Mouse (Mus musculus) mesoderm, embryonic 11.5 days (tissue): ENCODE data around the gene Gm20388.

Experiments
- DNase-seq: peaks from one replicate; pipeline ENCODE4 v3.0.0-alpha.2; 2012; ENCODE audit warnings: low read depth, low spot score

The Gm20388 gene

GRCm38 (mm10) chr8:120581811-120582210, 671.2 kb downstream of the Gm20388 start:
- DNase-seq = no peak

DNA sequence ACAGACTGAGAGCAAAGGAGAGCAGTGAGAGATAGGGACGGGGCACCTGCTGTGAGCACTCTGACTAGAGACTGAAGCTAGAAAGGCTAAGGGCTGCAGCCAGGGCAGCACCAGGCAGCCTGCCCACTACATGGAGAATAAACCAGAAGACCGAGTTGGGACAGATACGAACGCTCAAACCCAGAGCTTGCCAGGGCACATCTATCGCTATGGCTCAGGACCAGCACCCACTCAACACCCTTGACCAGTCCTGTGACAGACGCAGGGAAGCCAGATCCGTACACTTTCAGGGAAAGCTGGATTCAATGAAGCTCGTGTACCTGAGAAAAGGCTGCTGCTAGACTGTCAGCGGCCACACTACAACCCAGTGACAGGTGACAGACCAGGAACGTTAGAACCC, 674.9 kb downstream of the Gm20388 start:
- no peak for DNase-seq

DNA sequence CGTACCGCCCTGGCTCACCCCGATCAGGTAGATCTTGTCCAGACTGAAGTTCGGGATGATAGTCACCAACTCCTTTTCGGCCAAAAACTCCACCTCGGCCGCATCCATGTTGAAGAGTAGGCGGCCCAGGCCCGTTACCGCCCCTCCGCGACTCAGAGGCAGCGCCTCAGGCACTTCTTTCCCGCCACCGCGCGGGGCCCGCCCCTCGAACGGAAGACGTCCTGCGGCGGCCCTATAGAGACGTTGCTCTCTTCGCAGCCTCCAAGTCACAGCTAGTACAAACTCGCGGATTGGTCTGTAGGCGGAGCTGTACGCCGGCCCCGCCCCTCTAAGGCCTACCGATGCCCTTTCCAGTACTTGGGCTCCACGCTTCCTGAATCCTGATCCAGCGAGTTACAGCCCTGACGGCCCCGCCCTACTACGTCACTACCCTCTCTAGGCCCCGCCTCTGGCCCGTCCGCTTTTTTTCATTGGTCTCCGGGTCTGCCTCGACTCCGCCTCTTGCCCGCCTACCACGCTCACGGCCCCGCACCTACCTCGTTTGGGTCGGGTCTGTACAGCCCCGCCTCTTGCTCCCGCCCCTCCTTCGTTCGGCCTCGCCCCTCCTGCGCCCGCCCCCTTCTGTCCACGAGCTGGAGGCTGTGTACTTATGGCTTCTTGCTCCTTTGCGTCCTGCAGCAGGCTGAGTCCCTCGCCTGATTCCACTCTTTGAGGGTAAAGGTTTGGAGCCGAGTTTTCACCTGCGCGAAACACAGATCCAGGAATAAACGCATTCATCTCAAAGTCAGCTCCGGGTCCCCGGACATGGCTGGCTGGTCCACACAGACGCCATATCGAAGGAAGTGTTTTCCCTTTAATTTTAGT, 678.5 kb downstream of the Gm20388 start, which contains the start of gene Gins2:
Gene Gins2 (minus strand): TSS at position 397 of the 864 bp plus-strand sequence.
- peak; percentile 99 for DNase-seq

- DNase-seq = no peak
These were observed 679.3 kb downstream of the Gm20388 start for GRCm38 (mm10) chr8:120589921-120590320.

DNA sequence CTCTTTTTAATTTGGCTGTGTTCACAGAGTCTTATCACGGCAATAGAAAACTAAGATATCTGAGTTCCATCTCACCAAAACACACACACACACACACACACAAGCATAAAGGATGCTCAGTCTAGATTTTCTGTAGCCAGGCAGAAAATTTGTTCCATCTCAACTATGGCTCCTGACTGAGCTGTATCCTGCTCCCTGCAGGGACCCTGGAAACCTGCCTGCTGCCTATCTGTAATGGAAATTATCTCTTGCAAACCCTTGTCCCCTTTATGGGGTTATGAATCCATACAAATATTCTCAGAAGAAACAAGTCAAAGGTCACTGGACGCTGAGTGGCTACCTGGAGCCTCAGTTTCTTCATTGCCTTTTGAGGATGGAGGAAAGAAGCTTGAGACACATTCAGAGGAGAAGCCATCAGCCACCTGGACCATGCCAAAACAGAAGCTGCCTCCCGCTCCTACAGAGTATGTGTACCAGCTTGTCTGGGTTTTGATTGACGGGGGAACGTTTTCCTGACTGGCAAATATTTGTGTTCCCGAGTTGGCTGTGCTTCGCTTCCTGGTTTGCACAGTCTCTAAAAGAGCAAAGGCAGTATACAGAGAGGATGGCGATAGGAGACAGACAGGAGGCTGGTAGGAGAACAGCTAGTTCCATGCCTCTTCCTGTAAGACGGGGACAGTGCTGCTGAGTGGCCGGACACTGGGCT, 681.1 kb downstream of the Gm20388 start:
- no peak for DNase-seq

DNA sequence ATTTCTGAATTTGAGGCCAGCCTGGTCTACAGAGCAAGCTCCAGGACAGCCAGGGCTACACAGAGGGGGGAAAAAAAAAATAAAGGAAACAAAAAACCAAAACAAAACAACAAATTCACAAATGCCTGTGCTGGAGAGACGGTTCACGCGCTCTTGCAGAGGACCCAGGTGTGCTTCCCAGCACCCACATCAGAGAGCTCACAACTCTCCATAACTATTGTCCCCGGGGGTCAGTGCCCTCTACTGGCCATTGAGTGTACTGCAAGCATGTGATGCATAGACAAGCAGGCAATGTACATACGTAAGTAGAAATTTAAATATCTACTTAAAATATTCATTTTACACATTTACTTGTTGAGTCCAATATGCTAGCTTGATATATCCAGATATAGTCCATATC, 683.9 kb downstream of the Gm20388 start:
- no peak for DNase-seq

GRCm38 (mm10) chr8:120595963-120596362, 685.3 kb downstream of the Gm20388 start:
- DNase-seq = peak; percentile 84

GRCm38 (mm10) chr8:120598579-120598978, 687.9 kb downstream of the Gm20388 start:
- peak; percentile 49 for DNase-seq

DNA sequence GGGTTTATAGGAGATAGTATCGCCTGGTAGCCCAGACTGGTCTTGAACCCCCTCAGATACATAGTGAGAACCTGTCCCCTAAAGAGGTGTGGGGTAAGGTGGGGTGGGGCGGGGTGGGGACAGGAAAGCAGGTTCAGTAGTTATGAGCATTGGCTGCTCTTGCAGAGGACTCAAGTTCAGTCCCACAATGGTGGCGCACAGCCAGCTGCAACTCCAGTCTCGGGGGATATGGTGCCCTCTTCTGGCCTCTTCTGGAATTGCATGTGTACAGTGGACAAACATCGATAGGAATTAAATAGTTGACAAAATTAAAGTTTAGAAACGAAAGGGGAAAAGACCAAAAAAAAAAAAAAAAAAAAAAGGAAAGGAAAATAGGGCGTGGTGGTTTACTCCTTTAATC, 688.9 kb downstream of the Gm20388 start:
- peak; percentile 61 for DNase-seq

DNA sequence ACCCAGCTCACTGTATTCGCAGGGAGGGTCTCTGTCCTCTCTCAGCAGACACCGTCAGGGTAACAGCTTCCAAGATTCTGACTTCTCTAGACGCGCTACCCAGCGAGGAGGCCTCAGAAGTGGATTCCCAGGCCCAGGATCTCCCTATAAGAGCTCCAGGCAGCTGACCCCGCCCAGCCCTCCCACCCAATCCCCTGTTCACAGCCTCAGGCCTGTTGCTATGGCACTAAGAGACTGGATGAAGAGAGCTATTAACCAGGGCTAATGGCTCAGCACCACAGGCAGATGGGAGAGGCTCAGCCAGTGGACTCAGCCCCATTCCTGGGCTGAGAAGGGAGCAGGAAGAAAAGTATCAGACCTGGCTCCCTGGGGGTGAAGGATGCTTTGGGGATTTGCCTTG, 692.0 kb downstream of the Gm20388 start:
- DNase-seq = peak; percentile 68

DNA sequence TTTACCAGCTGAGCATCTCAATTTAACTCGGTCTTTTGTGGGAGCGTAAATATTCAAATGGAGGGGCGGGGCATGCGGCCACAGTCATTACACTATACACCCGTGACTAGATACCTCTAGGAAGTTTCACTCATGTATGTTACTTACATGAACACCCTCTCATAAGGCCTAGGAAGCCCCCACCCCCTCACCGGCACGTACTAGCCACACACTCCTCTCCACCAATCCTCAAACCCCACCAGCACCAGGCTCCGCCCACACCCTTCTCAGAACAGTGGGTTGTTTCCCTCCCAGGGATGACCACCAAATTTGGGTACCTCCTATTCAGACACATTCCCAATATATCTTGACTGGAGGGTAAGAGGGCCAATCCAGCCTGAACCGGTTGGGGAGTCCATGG, 696.8 kb downstream of the Gm20388 start:
- no peak for DNase-seq

DNA sequence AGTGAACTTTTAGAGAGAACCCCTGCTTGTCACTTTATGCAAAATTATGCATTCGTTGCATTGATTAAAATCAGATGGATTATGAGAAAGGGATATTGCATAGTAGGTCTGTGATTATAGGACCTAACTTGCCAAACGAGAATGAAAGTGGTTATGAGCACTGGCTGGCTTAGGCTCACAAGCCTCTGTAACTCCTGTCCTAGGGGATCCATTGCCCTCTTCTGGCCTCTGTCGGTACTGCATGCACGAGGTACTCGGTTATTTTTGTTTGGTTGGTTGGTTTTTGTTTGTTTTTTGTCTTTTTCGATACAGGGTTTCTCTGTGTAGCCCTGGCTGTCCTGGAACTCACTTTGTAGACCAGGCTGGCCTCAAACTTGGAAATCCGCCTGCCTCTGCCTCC, 697.2 kb downstream of the Gm20388 start:
- DNase-seq = peak; percentile 72

DNA sequence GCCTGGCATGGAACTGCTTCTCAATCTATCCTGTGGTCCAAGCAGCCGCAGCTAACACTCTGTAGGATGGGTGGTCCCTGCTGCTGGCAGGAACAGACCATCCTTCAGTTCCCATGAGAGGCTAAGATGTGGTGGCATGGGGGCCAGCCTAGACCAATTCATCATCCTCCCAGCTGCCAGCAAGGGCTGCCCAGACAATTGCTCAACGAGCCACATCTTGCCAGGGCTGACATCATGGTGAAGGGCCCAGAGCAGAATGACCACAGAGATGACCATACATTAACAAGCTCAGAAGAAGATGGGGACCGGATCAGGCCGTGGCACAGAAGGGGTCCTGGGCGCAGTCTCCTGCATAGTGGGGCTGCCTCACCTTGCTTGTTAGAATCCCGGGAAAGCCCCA, 700.2 kb downstream of the Gm20388 start:
- no peak for DNase-seq

DNA sequence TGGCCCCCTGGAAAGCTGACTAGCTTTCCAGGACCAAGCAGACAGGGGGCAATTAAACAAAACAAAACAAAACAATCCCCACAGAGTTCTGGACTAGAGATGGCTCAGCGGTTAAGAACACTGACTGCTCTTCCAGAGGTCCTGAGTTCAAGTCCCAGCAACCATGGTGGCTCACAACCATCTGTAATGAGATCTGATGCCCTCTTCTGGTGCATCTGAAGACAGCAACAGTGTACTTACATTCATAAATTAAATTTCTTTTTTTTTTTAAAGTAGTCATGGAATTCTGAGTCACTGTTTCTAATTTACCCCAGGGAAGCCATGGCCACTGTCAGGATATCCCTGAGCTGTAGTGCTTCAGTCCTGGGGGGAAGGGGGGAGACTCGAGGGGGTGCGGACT, 703.9 kb downstream of the Gm20388 start:
- DNase-seq = no peak

GRCm38 (mm10) chr8:120616663-120617626, 706.3 kb downstream of the Gm20388 start:
- peak; percentile 61 for DNase-seq

DNA sequence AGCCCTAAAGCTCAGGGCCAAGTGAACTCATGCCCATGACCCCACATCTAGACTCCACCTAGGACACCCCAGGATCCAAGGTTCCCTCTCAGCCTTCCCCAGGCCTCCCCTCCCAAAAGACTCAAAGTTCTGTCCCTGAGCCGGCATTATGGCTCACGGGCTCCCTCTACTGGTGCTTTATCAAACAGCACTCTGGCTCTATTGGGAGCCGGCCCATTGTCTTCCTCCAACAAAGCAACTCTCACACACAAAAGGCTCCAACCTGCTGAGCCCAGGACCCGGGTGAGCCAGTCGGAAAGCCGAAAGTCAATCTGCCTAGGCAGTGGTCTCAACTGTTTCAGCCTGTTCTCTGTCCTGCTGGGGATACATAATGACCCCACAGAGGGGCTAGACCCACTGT, 707.5 kb downstream of the Gm20388 start:
- DNase-seq = peak; percentile 87

DNA sequence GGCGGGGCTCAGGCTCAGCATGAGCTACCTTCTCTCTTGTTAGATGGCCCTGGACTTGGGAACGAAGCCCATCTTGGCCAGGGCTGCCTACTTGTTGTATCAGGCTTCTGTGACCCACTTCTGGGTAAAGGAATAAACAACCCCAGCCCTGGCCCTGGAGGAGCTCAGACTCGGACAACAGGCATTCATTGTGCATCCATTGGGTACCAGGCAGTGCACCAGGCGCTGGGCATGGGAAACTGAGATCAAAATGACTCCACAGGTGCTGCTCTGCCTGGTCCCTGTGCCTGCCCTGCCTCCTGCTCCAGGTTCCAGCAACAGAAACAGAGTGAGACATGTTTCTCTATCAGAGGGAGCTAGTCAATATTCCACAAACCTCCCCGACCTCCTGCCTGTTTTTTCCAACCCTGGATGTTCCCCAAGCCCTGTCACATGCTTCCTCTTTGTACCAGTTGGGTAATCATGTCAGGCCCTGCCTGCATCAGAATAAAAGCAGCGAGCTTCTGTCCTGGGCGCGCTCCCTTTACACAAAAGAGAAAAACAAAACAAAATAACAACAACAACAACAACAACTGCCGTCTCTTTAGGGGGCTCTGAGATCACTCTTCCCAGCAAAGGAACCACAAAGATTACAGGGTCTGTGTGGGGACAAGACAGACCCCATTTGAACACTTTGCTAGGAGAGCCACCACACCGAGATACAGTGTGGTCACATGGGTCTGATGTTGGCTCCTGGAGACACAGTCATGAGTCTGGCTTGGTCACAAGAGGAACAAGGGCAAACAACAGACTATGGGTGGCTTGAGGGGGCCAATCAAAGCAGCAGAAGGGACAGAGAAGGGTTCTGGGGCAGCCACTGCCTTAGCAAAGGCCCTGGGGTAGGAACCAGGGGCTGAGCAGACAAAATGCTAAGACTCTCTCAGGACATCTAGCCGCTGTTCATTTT, 708.9 kb downstream of the Gm20388 start:
- no peak for DNase-seq

DNA sequence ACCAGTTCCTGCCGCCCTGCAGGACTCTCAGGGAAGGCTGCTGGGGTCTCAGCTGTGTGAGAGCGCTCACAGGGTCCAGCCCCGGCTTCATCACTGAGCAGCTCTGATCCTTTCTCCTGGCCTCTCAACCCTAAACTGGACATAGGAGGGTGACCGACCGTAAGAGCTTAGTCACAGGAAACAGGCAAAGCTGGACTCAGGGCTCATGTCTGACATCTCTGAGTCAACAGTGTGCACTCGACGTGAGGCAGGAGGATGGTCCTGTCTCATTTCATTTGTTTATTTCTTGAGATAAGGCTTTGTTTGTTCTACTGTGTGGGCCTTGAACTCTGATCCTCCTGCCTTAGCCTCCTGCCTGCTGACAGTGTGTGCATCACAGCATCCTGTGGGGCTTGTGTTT, 709.8 kb downstream of the Gm20388 start:
- DNase-seq = no peak

DNA sequence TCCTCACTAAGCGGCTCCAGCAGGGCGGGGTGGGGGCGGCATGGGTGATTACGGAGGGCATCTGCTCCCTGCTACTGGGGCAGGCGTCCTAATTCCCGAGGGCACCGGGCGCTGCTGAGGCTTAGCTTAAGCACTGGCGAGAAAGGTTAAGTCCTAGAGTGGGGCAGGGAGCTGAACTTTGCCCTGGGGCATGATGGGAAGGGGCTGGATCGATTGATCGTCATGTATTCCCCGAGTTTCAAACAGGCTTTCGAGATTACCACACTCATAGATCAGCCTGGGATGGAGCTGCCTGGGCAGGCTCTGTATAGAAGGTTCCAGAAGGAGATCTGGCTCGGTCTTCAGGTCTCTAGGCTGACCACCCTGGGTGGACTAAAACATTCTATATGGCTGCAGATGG, 711.5 kb downstream of the Gm20388 start:
- DNase-seq = no peak

- DNase-seq = no peak
These were observed 713.0 kb downstream of the Gm20388 start for GRCm38 (mm10) chr8:120623608-120624007.

- DNase-seq = no peak
These were observed 715.8 kb downstream of the Gm20388 start for GRCm38 (mm10) chr8:120626461-120626860.
